Mouse (Mus musculus): ENCODE results near the gene Vwa5b2. TPM values are rescaled to one million over a fixed set of nuclear protein-coding genes. Genes with fewer than 3 reads are reported as not detected.

Vwa5b2 gene
- 27.1 and 40.4 TPM in 2 replicates for polyA plus RNA-seq (2014; fragmentation: Nextera tagmentation; extraction: Ambion mirVana)

GRCm38 (mm10) chr16:20589366-20589938 lies at the start of gene Vwa5b2:
Vwa5b2 (plus strand) TSS chr16:20589471.
- Histone ChIP-seq H3K4me3 (ENCODE audit: low read depth, low read length) (peak within 1 kb of the TSS; percentile 47), H3K9me3 (ENCODE audit: control insufficient read depth, low read length) (no peaks in the 10 kb centered on the region), H3K4me2 (ENCODE audit: low read depth, low read length) (peak within 1 kb of the TSS; percentile 75), H3K36me3 (ENCODE audit: control insufficient read depth, insufficient read depth, low read length) (no peaks in the 10 kb centered on the region), H3K27ac (ENCODE audit: low read depth, low read length) (peak within 1 kb of the TSS; percentile 44), H3K4me1 (ENCODE audit: control insufficient read depth, insufficient read depth, low read length) (peaks cover 4% of the 10 kb centered on the region; the same call in 1 of the 2 replicates), H3K27me3 (ENCODE audit: control insufficient read depth, insufficient read depth, low read length) (peaks cover 31% of the 10 kb centered on the region), H3K9ac (replicated peaks; ENCODE audit: low read depth, low read length) (peak within 1 kb of the TSS; percentile 62)
- ATAC-seq (ENCODE audit: low read depth): peak; percentile 80
- WGBS: 1% methylated on average over 24 of the region's 24 CpGs

- Histone ChIP-seq H3K27me3 (ENCODE audit: control insufficient read depth, insufficient read depth, low read length) (no peaks in the 10 kb centered on the region), H3K36me3 (ENCODE audit: control insufficient read depth, insufficient read depth, low read length) (peaks cover 45% of the 10 kb centered on the region), H3K9ac (replicated peaks; ENCODE audit: low read depth, low read length) (no peak overlapping the region), H3K4me3 (ENCODE audit: low read depth, low read length) (no peak overlapping the region), H3K27ac (ENCODE audit: low read depth, low read length) (no peak overlapping the region), H3K4me1 (ENCODE audit: control insufficient read depth, insufficient read depth, low read length) (peaks cover 26% of the 10 kb centered on the region), H3K4me2 (ENCODE audit: low read depth, low read length) (no peak overlapping the region), H3K9me3 (ENCODE audit: control insufficient read depth, low read length) (no peaks in the 10 kb centered on the region)
- 82% methylated on average over 3 of the region's 3 CpGs for WGBS
- no peak for ATAC-seq (ENCODE audit: low read depth)
Measured at GRCm38 (mm10) chr16:20539649-20540048, 49.6 kb upstream of the Vwa5b2 start.

GRCm38 (mm10) chr16:20540438-20540837 lies 48.8 kb upstream of the Vwa5b2 start:
- H3K27me3 ChIP-seq (ENCODE audit: control insufficient read depth, insufficient read depth, low read length): no peaks in the 10 kb centered on the region
- no peaks in the 10 kb centered on the region for H3K9me3 ChIP-seq (ENCODE audit: control insufficient read depth, low read length)
- H3K4me1 ChIP-seq (ENCODE audit: control insufficient read depth, insufficient read depth, low read length): peaks cover 26% of the 10 kb centered on the region
- H3K4me3 ChIP-seq (ENCODE audit: low read depth, low read length): no peak overlapping the region
- no peak for ATAC-seq (ENCODE audit: low read depth)
- WGBS: 88% methylated on average over 4 of the region's 4 CpGs
- peaks cover 45% of the 10 kb centered on the region for H3K36me3 ChIP-seq (ENCODE audit: control insufficient read depth, insufficient read depth, low read length)
- H3K27ac ChIP-seq (ENCODE audit: low read depth, low read length): no peak overlapping the region
- no peak overlapping the region for H3K4me2 ChIP-seq (ENCODE audit: low read depth, low read length)
- H3K9ac ChIP-seq (replicated peaks; ENCODE audit: low read depth, low read length): no peak overlapping the region

- peaks cover 25% of the 10 kb centered on the region for H3K36me3 ChIP-seq (ENCODE audit: control insufficient read depth, insufficient read depth, low read length)
- no peak overlapping the region for H3K9ac ChIP-seq (replicated peaks; ENCODE audit: low read depth, low read length)
- H3K27me3 ChIP-seq (ENCODE audit: control insufficient read depth, insufficient read depth, low read length): no peaks in the 10 kb centered on the region
- ATAC-seq (ENCODE audit: low read depth): no peak
- H3K4me3 ChIP-seq (ENCODE audit: low read depth, low read length): no peak overlapping the region
- no peak overlapping the region for H3K27ac ChIP-seq (ENCODE audit: low read depth, low read length)
- no peaks in the 10 kb centered on the region for H3K9me3 ChIP-seq (ENCODE audit: control insufficient read depth, low read length)
- H3K4me1 ChIP-seq (ENCODE audit: control insufficient read depth, insufficient read depth, low read length): peaks cover 11% of the 10 kb centered on the region
- H3K4me2 ChIP-seq (ENCODE audit: low read depth, low read length): no peak overlapping the region
- WGBS: 95% methylated on average over 10 of the region's 10 CpGs
Measured at GRCm38 (mm10) chr16:20545696-20546095, 43.6 kb upstream of the Vwa5b2 start.

GRCm38 (mm10) chr16:20547423-20547822 lies 41.8 kb upstream of the Vwa5b2 start:
- Histone ChIP-seq H3K27ac (ENCODE audit: low read depth, low read length) (no peak overlapping the region), H3K9me3 (ENCODE audit: control insufficient read depth, low read length) (no peaks in the 10 kb centered on the region), H3K27me3 (ENCODE audit: control insufficient read depth, insufficient read depth, low read length) (no peaks in the 10 kb centered on the region), H3K4me2 (ENCODE audit: low read depth, low read length) (peak overlapping the region; percentile 92; the same call in 1 of the 2 replicates), H3K9ac (replicated peaks; ENCODE audit: low read depth, low read length) (no peak overlapping the region), H3K36me3 (ENCODE audit: control insufficient read depth, insufficient read depth, low read length) (peaks cover 22% of the 10 kb centered on the region), H3K4me3 (ENCODE audit: low read depth, low read length) (peak overlapping the region; percentile 81; the same call in 1 of the 2 replicates), H3K4me1 (ENCODE audit: control insufficient read depth, insufficient read depth, low read length) (peaks cover 11% of the 10 kb centered on the region)
- no peak for ATAC-seq (ENCODE audit: low read depth)
- whole genome bisulfite sequencing: 61% methylated on average over 5 of the region's 5 CpGs

GRCm38 (mm10) chr16:20548096-20548948 lies 40.9 kb upstream of the Vwa5b2 start, which contains the start of gene Abcf3:
Abcf3 (plus strand) TSS chr16:20548577.
- Histone ChIP-seq H3K27me3 (ENCODE audit: control insufficient read depth, insufficient read depth, low read length) (no peaks in the 10 kb centered on the region), H3K27ac (ENCODE audit: low read depth, low read length) (peak within 1 kb of the TSS; percentile 58), H3K9ac (replicated peaks; ENCODE audit: low read depth, low read length) (peak within 1 kb of the TSS; percentile 70), H3K4me2 (ENCODE audit: low read depth, low read length) (peak within 1 kb of the TSS; percentile 92), H3K4me1 (ENCODE audit: control insufficient read depth, insufficient read depth, low read length) (peaks cover 11% of the 10 kb centered on the region), H3K4me3 (ENCODE audit: low read depth, low read length) (peak within 1 kb of the TSS; percentile 81), H3K36me3 (ENCODE audit: control insufficient read depth, insufficient read depth, low read length) (peaks cover 27% of the 10 kb centered on the region), H3K9me3 (ENCODE audit: control insufficient read depth, low read length) (no peaks in the 10 kb centered on the region)
- ATAC-seq (ENCODE audit: low read depth): peak; percentile 98
- WGBS: under 1% methylated on average over 56 of the region's 56 CpGs

- no peaks in the 10 kb centered on the region for H3K9me3 ChIP-seq (ENCODE audit: control insufficient read depth, low read length)
- peak overlapping the region; percentile 70 for H3K9ac ChIP-seq (replicated peaks; ENCODE audit: low read depth, low read length)
Measured at GRCm38 (mm10) chr16:20549161-20549560, 40.1 kb upstream of the Vwa5b2 start.

GRCm38 (mm10) chr16:20551691-20552090 lies 37.6 kb upstream of the Vwa5b2 start:
- no peaks in the 10 kb centered on the region for H3K27me3 ChIP-seq (ENCODE audit: control insufficient read depth, insufficient read depth, low read length)
- WGBS: 93% methylated on average over 5 of the region's 5 CpGs
- H3K9ac ChIP-seq (replicated peaks; ENCODE audit: low read depth, low read length): no peak overlapping the region
- no peak overlapping the region for H3K27ac ChIP-seq (ENCODE audit: low read depth, low read length)
- no peaks in the 10 kb centered on the region for H3K9me3 ChIP-seq (ENCODE audit: control insufficient read depth, low read length)
- no peak for ATAC-seq (ENCODE audit: low read depth)
- H3K4me3 ChIP-seq (ENCODE audit: low read depth, low read length): no peak overlapping the region
- H3K4me1 ChIP-seq (ENCODE audit: control insufficient read depth, insufficient read depth, low read length): peaks cover 11% of the 10 kb centered on the region
- no peak overlapping the region for H3K4me2 ChIP-seq (ENCODE audit: low read depth, low read length)
- H3K36me3 ChIP-seq (ENCODE audit: control insufficient read depth, insufficient read depth, low read length): peaks cover 32% of the 10 kb centered on the region

More at GRCm38 (mm10) chr16:20549161-20549560, 40.1 kb upstream of the Vwa5b2 start:
- H3K36me3 ChIP-seq (ENCODE audit: control insufficient read depth, insufficient read depth, low read length): peaks cover 29% of the 10 kb centered on the region
- no peaks in the 10 kb centered on the region for H3K27me3 ChIP-seq (ENCODE audit: control insufficient read depth, insufficient read depth, low read length)
- H3K27ac ChIP-seq (ENCODE audit: low read depth, low read length): no peak overlapping the region
- peaks cover 11% of the 10 kb centered on the region for H3K4me1 ChIP-seq (ENCODE audit: control insufficient read depth, insufficient read depth, low read length)
- no peak for ATAC-seq (ENCODE audit: low read depth)
- peak overlapping the region; percentile 92 for H3K4me2 ChIP-seq (ENCODE audit: low read depth, low read length)
- peak overlapping the region; percentile 81 for H3K4me3 ChIP-seq (ENCODE audit: low read depth, low read length)
- WGBS: 46% methylated on average over 9 of the region's 9 CpGs

GRCm38 (mm10) chr16:20552594-20552993 lies 36.7 kb upstream of the Vwa5b2 start:
- H3K27ac ChIP-seq (ENCODE audit: low read depth, low read length): no peak overlapping the region
- no peak overlapping the region for H3K4me2 ChIP-seq (ENCODE audit: low read depth, low read length)
- H3K36me3 ChIP-seq (ENCODE audit: control insufficient read depth, insufficient read depth, low read length): peaks cover 32% of the 10 kb centered on the region
- H3K4me1 ChIP-seq (ENCODE audit: control insufficient read depth, insufficient read depth, low read length): peaks cover 10% of the 10 kb centered on the region
- H3K9ac ChIP-seq (replicated peaks; ENCODE audit: low read depth, low read length): no peak overlapping the region
- no peak for ATAC-seq (ENCODE audit: low read depth)
- 89% methylated on average over 1 of the region's 1 CpGs for WGBS
- H3K27me3 ChIP-seq (ENCODE audit: control insufficient read depth, insufficient read depth, low read length): no peaks in the 10 kb centered on the region
- H3K9me3 ChIP-seq (ENCODE audit: control insufficient read depth, low read length): no peaks in the 10 kb centered on the region
- no peak overlapping the region for H3K4me3 ChIP-seq (ENCODE audit: low read depth, low read length)

Data from neural tube, embryonic 14.5 days (tissue).